Mouse (Mus musculus) limb, embryonic 12.5 days (tissue): ENCODE results near the gene Sirt7. TPM values are rescaled to one million over a fixed set of nuclear protein-coding genes. Genes with fewer than 3 reads are reported as not detected.
A peak's percentile ranks its signal among the peaks of the same experiment; 100 is the strongest.

ENCODE experiments used
- ATAC-seq: fragments of 200-750 bp; cut with Nextera tagmentation; 2 replicates; pipeline ENCODE4 v1.8.0; 2017; ENCODE audit warnings: low read depth, moderate TSS enrichment; ENCODE audit not compliant: insufficient number of reproducible peaks, insufficient read depth, low FRiP score, low TSS enrichment
- H3K27ac ChIP-seq: fragments of 300-500 bp; sonication (generic); 2 replicates; pipeline ENCODE4 v1.5.1; 2016; ENCODE audit warnings: mild to moderate bottlenecking, moderate library complexity
- H3K27me3 ChIP-seq: fragments of 300-500 bp; sonication (generic); 2 replicates; pipeline ENCODE4 v1.6.1; 2016; ENCODE audit warnings: mild to moderate bottlenecking, moderate library complexity
- H3K36me3 ChIP-seq: fragments of 300-500 bp; sonication (generic); 2 replicates; pipeline ENCODE4 v1.6.1; 2016; ENCODE audit warnings: mild to moderate bottlenecking, moderate library complexity
- H3K4me1 ChIP-seq: fragments of 300-500 bp; sonication (generic); replicated peaks from 2 replicates; pipeline ENCODE4 v1.6.1; 2016
- H3K4me2 ChIP-seq: fragments of 300-500 bp; sonication (generic); 2 replicates; pipeline ENCODE4 v1.6.1; 2016; ENCODE audit warnings: mild to moderate bottlenecking, moderate library complexity
- H3K4me3 ChIP-seq: fragments of 300-500 bp; sonication (generic); replicated peaks from 2 replicates; pipeline ENCODE4 v1.5.1; 2016; ENCODE audit warnings: mild to moderate bottlenecking
- H3K9ac ChIP-seq: fragments of 300-500 bp; sonication (generic); replicated peaks from 2 replicates; pipeline ENCODE4 v1.6.1; 2016; ENCODE audit warnings: mild to moderate bottlenecking, moderate library complexity
- H3K9me3 ChIP-seq: fragments of 300-500 bp; sonication (generic); 2 replicates; pipeline ENCODE4 v1.6.1; 2016; ENCODE audit warnings: mild to moderate bottlenecking, moderate library complexity
- WGBS: fragments of 180-500 bp; shearing (Covaris S2); methylation state at CpG from one replicate; pipeline ENCODE4 v1.1.7; 2016; 5-methylcytosine and 5-hydroxymethylcytosine counted together
- polyA plus RNA-seq: library from polyadenylated mRNA; unstranded; fragments of >200 nt; fragmentation: Nextera tagmentation; extraction: Ambion mirVana; gene quantifications from 2 replicates; pipeline ENCODE4 v1.2.1, GENCODE M21; 2016

Gene Sirt7
- polyA plus RNA-seq, 1 experiment from 2014 or later: 29.5 TPM

GRCm38 (mm10) chr11:120613976-120614375 lies 11.1 kb downstream of the Sirt7 start:
- no peaks in the 10 kb centered on the region for H3K9me3 ChIP-seq
- H3K4me1 ChIP-seq: peaks cover 19% of the 10 kb centered on the region
- no peak overlapping the region for H3K27ac ChIP-seq
- H3K27me3 ChIP-seq: peaks cover 10% of the 10 kb centered on the region
- peaks cover 74% of the 10 kb centered on the region for H3K36me3 ChIP-seq
- no peak overlapping the region for H3K4me3 ChIP-seq
- 84% methylated on average over 8 of the region's 8 CpGs for WGBS
- no peak for ATAC-seq
- no peak overlapping the region for H3K4me2 ChIP-seq
- H3K9ac ChIP-seq: no peak overlapping the region

GRCm38 (mm10) chr11:120613481-120613972 lies 11.5 kb downstream of the Sirt7 start:
- Histone ChIP-seq H3K4me1 (peaks cover 23% of the 10 kb centered on the region), H3K27ac (no peak overlapping the region), H3K4me2 (no peak overlapping the region), H3K9ac (no peak overlapping the region), H3K27me3 (peaks cover 14% of the 10 kb centered on the region), H3K36me3 (peaks cover 69% of the 10 kb centered on the region), H3K9me3 (no peaks in the 10 kb centered on the region), H3K4me3 (no peak overlapping the region)
- ATAC-seq: no peak
- 88% methylated on average over 10 of the region's 10 CpGs for WGBS

GRCm38 (mm10) chr11:120612763-120613162 lies 12.3 kb downstream of the Sirt7 start:
- H3K9ac ChIP-seq: no peak overlapping the region
- H3K4me1 ChIP-seq: peaks cover 28% of the 10 kb centered on the region
- H3K36me3 ChIP-seq: peaks cover 63% of the 10 kb centered on the region
- WGBS: 35% methylated on average over 6 of the region's 6 CpGs
- no peak overlapping the region for H3K4me2 ChIP-seq
- no peak overlapping the region for H3K27ac ChIP-seq
- peaks cover 22% of the 10 kb centered on the region for H3K27me3 ChIP-seq
- H3K9me3 ChIP-seq: no peaks in the 10 kb centered on the region
- no peak for ATAC-seq
- no peak overlapping the region for H3K4me3 ChIP-seq

- no peak overlapping the region for H3K4me3 ChIP-seq
These were observed 14.5 kb downstream of the Sirt7 start for GRCm38 (mm10) chr11:120610477-120611046.

GRCm38 (mm10) chr11:120609250-120609649 lies 15.8 kb downstream of the Sirt7 start:
- no peak overlapping the region for H3K4me3 ChIP-seq
- peak overlapping the region; percentile 62; the same call in 1 of the 2 replicates for H3K4me2 ChIP-seq
- no peak overlapping the region for H3K9ac ChIP-seq
- no peak for ATAC-seq
- H3K9me3 ChIP-seq: no peaks in the 10 kb centered on the region
- H3K36me3 ChIP-seq: peaks cover 79% of the 10 kb centered on the region
- peaks cover 30% of the 10 kb centered on the region for H3K27me3 ChIP-seq
- 56% methylated on average over 8 of the region's 8 CpGs for WGBS
- H3K4me1 ChIP-seq: peaks cover 16% of the 10 kb centered on the region
- H3K27ac ChIP-seq: no peak overlapping the region

More at GRCm38 (mm10) chr11:120610477-120611046, 14.5 kb downstream of the Sirt7 start:
- Histone ChIP-seq H3K4me2 (no peak overlapping the region), H3K9ac (no peak overlapping the region), H3K36me3 (peaks cover 76% of the 10 kb centered on the region), H3K27me3 (peaks cover 30% of the 10 kb centered on the region), H3K9me3 (no peaks in the 10 kb centered on the region), H3K27ac (no peak overlapping the region), H3K4me1 (peaks cover 16% of the 10 kb centered on the region)
- 80% methylated on average over 9 of the region's 9 CpGs for WGBS
- no peak for ATAC-seq

- 5% methylated on average over 45 of the region's 45 CpGs for WGBS
- Histone ChIP-seq H3K4me1 (peaks cover 16% of the 10 kb centered on the region), H3K27me3 (peaks cover 30% of the 10 kb centered on the region), H3K9ac (peak within 1 kb of the TSS; percentile 65), H3K9me3 (no peaks in the 10 kb centered on the region), H3K4me3 (peak within 1 kb of the TSS; percentile 31), H3K4me2 (peak within 1 kb of the TSS; percentile 62), H3K36me3 (peaks cover 79% of the 10 kb centered on the region), H3K27ac (no peak within 1 kb of the TSS)
- ATAC-seq: no peak
These were observed 16.6 kb downstream of the Sirt7 start, which contains the start of gene Npb for GRCm38 (mm10) chr11:120608241-120609034. Npb (plus strand) TSS chr11:120608477.

- Histone ChIP-seq H3K27ac (no peak overlapping the region), H3K27me3 (peaks cover 30% of the 10 kb centered on the region), H3K4me1 (peaks cover 16% of the 10 kb centered on the region), H3K9me3 (no peaks in the 10 kb centered on the region), H3K4me2 (no peak overlapping the region), H3K4me3 (no peak overlapping the region), H3K9ac (no peak overlapping the region), H3K36me3 (peaks cover 79% of the 10 kb centered on the region)
- ATAC-seq: no peak
- 84% methylated on average over 4 of the region's 4 CpGs for whole genome bisulfite sequencing
These were observed 18.3 kb downstream of the Sirt7 start for GRCm38 (mm10) chr11:120606764-120607163.

- peaks cover 16% of the 10 kb centered on the region for H3K4me1 ChIP-seq
- no peak overlapping the region for H3K9ac ChIP-seq
- no peaks in the 10 kb centered on the region for H3K9me3 ChIP-seq
- H3K36me3 ChIP-seq: peaks cover 77% of the 10 kb centered on the region
- no peak overlapping the region for H3K4me2 ChIP-seq
- no peak overlapping the region for H3K27ac ChIP-seq
- H3K4me3 ChIP-seq: no peak overlapping the region
- ATAC-seq: no peak
- H3K27me3 ChIP-seq: peaks cover 30% of the 10 kb centered on the region
- 94% methylated on average over 7 of the region's 7 CpGs for WGBS
These were observed 19.4 kb downstream of the Sirt7 start for GRCm38 (mm10) chr11:120605667-120606066.

GRCm38 (mm10) chr11:120603545-120603944 lies 21.5 kb downstream of the Sirt7 start:
- ATAC-seq: no peak
- 89% methylated on average over 2 of the region's 2 CpGs for WGBS
- H3K27me3 ChIP-seq: peaks cover 16% of the 10 kb centered on the region
- no peaks in the 10 kb centered on the region for H3K9me3 ChIP-seq
- H3K27ac ChIP-seq: no peak overlapping the region
- H3K4me3 ChIP-seq: no peak overlapping the region
- H3K36me3 ChIP-seq: peaks cover 74% of the 10 kb centered on the region
- H3K9ac ChIP-seq: no peak overlapping the region
- H3K4me1 ChIP-seq: peaks cover 17% of the 10 kb centered on the region
- H3K4me2 ChIP-seq: no peak overlapping the region

GRCm38 (mm10) chr11:120600716-120601115 lies 24.3 kb downstream of the Sirt7 start:
- Histone ChIP-seq H3K9ac (no peak overlapping the region), H3K4me3 (no peak overlapping the region), H3K36me3 (peaks cover 74% of the 10 kb centered on the region), H3K4me1 (peaks cover 24% of the 10 kb centered on the region), H3K27ac (no peak overlapping the region), H3K4me2 (no peak overlapping the region), H3K27me3 (no peaks in the 10 kb centered on the region), H3K9me3 (no peaks in the 10 kb centered on the region)
- ATAC-seq: no peak
- 95% methylated on average over 3 of the region's 3 CpGs for WGBS

- Histone ChIP-seq H3K36me3 (peaks cover 73% of the 10 kb centered on the region), H3K4me2 (peak overlapping the region; percentile 98), H3K9ac (peak overlapping the region; percentile 99), H3K9me3 (no peaks in the 10 kb centered on the region), H3K27me3 (no peaks in the 10 kb centered on the region), H3K4me1 (peaks cover 24% of the 10 kb centered on the region), H3K27ac (peak overlapping the region; percentile 89), H3K4me3 (peak overlapping the region; percentile 100)
- 44% methylated on average over 17 of the region's 17 CpGs for WGBS
- no peak for ATAC-seq
These were observed 26.0 kb downstream of the Sirt7 start for GRCm38 (mm10) chr11:120598990-120599549.
